Mouse (Mus musculus) ovary, adult 10 weeks (tissue): ENCODE results near the gene Ubap1. TPM values are rescaled to one million over a fixed set of nuclear protein-coding genes. Genes with fewer than 3 reads are reported as not detected.

Experiments
- polyA plus RNA-seq: library from polyadenylated mRNA; stranded (reverse); fragments of 350-450 nt; fragmentation: Illumina TruSeq; extraction: RNeasy Lipid Tissue Mini Kit (QIAGEN cat#74804); gene quantifications from one replicate; pipeline ENCODE4 v1.2.3, GENCODE M21; 2014

Ubap1 gene
- polyA plus RNA-seq: 50.9 TPM

DNA sequence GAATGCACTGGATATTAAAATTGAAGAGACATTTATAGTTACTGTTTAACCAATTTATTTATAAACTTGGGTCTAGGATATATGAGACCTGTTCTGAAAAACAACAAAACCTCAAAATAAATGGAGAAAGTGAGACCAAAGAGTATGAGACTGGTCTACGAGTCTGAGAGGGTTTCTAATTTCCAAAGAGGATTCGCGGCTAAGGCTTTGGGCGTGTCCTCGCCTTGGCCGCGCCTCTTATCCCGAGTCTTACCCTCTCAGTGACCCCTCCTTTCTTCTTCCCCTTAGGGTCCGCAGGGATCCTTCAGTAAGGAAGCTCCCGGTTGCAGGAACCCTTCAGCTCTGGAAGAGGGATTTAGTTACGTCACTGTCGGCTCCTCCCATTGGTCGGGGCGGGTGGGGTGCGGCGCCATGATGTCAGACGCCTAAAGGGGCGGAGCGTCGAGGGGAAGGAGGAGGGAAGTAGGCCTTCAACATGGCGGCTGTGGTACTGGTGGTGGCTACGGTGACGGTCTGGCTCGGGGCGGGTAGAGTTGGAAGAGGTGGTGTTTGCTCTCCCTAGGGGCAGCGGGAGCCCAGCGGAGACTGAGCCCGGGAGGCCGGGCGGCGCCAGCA lies at the start of gene Ubap1:
TSS of gene Ubap1 (plus strand) at position 413 of the 615 bp plus-strand sequence.

GRCm38 (mm10) chr4:41314141-41315129 lies 34.4 kb upstream of the Ubap1 start, which contains the start of gene Dcaf12:
TSS of gene Dcaf12 (minus strand) at chr4:41314889.

Other genes starting within 250 kb of the Ubap1 start
- gene Nol6, start 224.5 kb upstream of the Ubap1 start, polyA plus RNA-seq: 3.9 TPM
- 270 TPM for gene Ube2r2, start 213.3 kb upstream of the Ubap1 start, polyA plus RNA-seq
- 109 TPM for gene Ubap2, start 73.9 kb upstream of the Ubap1 start, polyA plus RNA-seq
- 47.9 TPM for gene Dcaf12, start 34.1 kb upstream of the Ubap1 start, polyA plus RNA-seq
- gene Kif24, start 115.9 kb downstream of the Ubap1 start, polyA plus RNA-seq: 4.3 TPM
- 25.5 TPM for gene Nudt2, start 116.2 kb downstream of the Ubap1 start, polyA plus RNA-seq
- 2.4 TPM for gene AI464131, start 154.1 kb downstream of the Ubap1 start, polyA plus RNA-seq
- gene 1110017D15Rik, start 168.3 kb downstream of the Ubap1 start, polyA plus RNA-seq: 5.9 TPM
- 1.6 TPM for gene Fam219a, start 220.5 kb downstream of the Ubap1 start, polyA plus RNA-seq
- 0.68 TPM for gene Dnaic1, start 220.8 kb downstream of the Ubap1 start, polyA plus RNA-seq